Mouse (Mus musculus) megakaryocyte-erythroid progenitor cell, adult 5-6 weeks (primary cell): ENCODE measurements around the gene Pcolce2. TPM values are rescaled to one million over a fixed set of nuclear protein-coding genes. Genes with fewer than 3 reads are reported as not detected.
"Not testable (repeated sequence)": the region's sequence is repeated elsewhere in the genome, so short reads cannot be mapped to it uniquely, and the experiment has no call there.

Experiments used
- ATAC-seq: replicated peaks from 2 replicates; pipeline ENCODE4 v1.8.0; 2016; ENCODE audit warnings: mild to moderate bottlenecking, inconsistent platforms; ENCODE audit not compliant: severe bottlenecking, poor library complexity, low FRiP score, low TSS enrichment
- total RNA-seq, 2 experiments: library from RNA; stranded (forward) in 1 of 2; stranded (reverse) in 1 of 2; fragments of 200-1000, 215-1000 nt in 1 of 2; fragments of >200 nt in 1 of 2; fragmentation: Nextera tagmentation in 1 of 2; gene quantifications; 2 replicates each; pipeline ENCODE4 v1.2.3; 2014 to 2017

Pcolce2 gene
- total RNA-seq (2014; fragmentation: Nextera tagmentation) (not detected in 2 replicates), total RNA-seq (2017) (not detected in 2 replicates)

DNA sequence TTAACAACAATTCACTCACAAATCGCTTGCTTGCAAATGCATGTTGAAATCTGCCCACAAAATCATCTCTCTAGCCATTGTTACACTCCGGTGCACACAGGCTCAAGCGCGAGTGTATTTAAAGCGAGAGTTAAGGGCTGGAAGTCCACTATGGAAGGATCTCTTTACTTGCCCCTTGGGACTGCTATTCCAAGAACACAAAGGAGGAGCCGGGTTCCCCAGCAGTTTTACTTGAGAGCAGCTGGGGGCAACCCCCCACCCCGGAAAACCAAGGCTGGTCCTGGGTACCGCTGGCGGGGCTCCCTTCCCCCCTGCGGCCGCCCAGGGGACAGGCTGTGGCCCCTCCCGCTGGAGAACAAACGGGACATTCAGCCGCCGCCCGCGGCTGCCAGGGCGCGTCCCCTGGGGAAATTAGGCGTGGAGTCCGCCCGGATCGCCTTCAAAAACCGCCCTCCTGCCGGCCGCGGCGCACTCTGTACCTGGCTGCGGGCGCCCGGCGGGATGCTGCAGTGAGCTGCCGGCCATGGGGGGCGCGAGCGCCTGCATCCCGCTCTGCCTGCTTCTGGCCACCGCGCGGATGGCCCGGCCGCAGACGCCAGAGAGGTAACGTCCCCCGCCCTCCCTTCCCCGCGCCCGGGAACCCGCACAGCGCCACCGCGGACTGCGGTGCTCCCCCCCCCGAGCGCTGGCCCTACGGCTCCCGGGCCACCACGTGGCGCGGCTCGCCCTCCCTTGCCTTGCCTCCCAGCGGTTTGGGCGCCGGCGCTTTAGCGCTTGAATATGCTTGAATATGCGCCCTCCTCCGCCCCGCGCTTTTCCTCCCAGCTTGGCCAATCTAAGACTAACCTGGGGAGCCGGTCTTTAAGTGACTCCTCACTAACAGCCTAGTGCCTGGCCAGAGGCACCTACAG lies at the start of gene Pcolce2:
TSS of gene Pcolce2 (plus strand) at position 331 of the 911 bp plus-strand sequence.
- no peak for ATAC-seq

DNA sequence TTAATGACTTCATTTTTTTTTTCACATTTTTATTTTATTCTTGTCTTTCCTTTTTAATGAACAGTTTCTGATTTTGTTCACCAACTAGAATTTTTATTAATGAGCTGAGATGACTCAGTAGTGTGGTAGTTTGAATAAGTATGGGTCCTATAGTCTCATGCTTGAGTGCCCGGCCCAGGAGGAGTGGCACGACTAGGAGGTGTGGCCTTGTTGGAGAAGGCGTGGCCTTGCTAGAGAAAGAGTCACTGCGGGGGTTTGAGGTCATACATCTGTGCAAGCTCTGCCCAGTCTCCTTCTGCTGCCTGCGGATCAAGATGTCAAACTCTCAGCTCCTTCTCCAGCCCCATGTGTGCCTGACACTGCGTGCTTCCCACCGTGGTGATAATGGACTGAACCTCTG lies 49.3 kb upstream of the Pcolce2 start:
- ATAC-seq: no peak

DNA sequence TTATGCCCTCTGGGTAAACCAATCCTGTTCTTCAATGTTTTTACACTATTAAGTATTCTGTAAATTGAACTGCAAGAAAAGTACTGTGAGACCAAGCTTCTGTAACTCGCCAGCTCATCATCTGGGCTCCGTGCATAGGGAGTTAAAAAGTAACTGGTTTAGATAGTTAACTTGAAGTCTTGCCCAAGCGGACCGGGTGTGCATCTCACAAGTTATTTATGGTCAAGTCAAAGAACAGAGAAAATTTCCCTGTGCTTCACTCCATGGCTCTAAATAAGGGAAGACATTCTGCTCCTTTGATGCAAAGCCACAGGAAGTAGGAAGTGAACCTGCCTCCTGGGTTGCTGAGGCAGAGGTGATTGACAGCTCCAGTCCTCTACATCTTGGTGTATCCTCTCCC lies 43.1 kb upstream of the Pcolce2 start:
- no peak for ATAC-seq

DNA sequence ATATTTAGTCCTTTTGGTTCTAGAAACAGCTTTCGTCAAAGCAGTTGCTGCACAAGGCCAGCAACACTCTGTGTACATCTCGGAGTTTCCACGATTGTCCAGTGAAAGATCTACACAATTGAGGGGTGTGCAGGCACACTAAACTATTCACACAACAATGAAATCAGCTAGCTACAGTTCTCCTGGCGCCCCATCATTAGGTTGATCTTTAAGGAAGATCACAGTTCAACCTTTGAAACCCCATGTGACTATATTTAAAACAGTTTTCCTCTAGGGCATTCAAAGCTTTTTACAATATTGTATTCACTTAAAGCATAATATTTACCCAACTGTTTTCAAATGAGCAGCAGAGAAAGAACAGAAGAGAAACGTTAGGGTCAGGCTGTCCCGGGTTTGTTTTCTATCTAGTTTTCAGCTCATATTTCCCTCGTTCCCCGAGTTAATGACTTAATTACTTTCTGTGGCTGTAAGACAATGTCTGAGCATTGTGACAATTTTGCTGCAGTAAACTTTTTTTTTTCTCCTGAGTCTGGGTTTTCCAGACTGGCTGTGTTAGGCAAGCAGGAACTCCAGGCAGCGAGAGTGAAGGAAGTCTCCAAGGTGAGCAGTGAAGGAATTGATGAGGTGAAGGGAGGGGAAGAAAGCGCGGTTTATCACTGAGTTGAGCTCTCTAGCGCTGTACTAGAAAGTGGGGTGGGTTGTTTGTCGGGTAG lies 39.8 kb upstream of the Pcolce2 start:
- ATAC-seq: 0 out of 2 replicates have a peak, but pooled peaks have one; percentile 11

DNA sequence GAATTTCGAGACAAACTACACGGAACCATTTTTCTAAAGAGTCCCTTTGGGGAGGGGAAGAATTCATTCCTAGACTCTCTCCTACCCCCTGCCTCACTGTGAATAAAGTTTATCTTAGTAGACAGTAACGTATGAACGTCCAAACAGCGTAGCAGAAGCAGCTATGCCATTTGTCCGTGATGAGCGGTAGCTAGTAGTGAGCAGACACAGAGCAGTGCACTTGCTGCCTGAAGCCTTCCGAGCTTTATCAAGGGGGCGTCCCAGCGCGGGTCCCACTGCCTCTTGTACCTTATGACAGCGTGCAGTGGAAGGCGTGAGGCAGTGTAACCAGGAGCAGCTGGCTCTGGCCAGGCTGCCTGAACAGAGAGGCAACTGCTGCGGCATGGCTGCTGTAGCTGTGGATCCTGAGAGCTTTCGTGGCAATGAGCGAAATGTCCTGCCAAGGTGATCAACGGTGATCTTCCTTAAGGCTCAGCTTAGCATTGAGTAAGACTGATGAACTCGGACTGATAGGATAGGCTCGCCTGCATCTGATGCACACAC lies 39.2 kb upstream of the Pcolce2 start:
- ATAC-seq: peak; percentile 38; the same call in 1 of the 2 replicates

DNA sequence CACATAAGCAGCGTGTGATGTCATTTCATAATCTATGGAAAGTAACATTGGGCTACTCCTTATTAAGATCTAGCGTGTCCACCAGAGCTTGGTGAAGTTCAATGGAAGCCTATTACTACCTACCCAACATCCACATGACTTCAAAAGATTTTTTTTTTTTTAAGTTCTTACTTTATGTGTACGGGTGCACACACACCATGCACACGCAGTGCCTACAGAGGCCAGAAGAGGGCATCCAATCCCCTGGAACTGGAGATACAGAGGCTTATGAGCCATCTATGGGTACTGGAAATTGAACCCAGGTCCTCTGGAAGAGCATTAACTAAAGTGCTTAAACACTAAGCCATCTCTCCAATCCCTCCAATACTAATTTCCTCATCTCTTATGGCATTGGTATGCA lies 38.0 kb upstream of the Pcolce2 start:
- ATAC-seq: peak; percentile 63; the same call in 1 of the 2 replicates

DNA sequence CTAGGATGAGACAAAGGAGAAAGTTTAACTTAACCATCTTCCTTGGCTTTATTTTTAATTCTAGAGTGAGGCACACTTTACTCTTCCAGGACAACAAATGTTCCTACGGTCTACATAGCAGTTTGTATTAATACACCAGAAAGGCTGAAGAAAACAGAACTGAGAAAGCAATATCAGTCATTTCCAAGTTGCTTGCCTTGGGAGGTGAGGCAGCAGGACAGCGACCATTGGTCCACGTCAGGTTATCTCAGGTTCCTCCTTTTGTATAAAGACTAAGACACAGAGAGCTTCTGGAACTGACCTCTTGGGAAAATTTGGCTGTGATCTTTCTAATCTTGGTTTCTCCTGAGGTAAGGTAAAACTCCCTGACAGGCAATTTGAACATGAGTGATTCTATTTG lies 34.6 kb upstream of the Pcolce2 start:
- ATAC-seq: no peak

DNA sequence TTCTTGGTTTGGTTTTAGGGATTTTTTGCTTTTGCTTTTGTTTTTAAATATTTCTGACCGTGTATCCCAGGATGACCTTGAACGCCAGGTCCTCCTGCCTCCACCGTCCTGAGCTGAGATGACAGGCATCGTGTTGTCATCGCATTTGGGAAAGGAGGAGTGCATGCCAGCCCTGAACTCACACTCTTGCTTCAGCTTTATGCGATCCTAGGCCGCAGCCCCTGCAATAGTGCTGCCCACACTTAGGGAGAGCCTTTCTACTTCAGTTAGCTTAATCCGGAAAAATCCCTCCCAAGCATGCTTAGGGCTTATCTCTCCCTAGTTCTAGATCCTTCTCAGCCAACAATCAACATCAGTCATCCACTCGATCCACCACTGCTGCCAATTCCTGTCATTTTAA lies 34.1 kb upstream of the Pcolce2 start:
- no peak for ATAC-seq

DNA sequence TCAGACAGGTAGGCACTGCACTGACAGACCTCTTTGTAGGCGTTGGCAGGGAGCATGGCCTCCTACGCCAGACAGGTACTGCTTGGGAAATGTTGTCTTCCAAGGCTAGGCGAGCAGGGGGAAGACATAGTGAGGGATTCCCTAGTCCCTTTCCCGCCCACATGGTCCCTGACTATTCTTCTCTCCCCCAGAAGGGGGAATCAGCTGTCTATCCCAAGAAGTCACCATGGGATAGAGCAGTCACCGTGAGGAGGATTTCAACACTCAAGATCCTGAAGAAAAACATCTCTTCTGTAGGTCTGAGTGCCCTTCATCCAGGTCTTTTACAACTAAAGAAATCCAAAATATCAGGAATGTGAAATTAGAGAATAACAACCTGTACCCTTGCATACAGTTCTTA lies 30.2 kb upstream of the Pcolce2 start:
- no peak for ATAC-seq

DNA sequence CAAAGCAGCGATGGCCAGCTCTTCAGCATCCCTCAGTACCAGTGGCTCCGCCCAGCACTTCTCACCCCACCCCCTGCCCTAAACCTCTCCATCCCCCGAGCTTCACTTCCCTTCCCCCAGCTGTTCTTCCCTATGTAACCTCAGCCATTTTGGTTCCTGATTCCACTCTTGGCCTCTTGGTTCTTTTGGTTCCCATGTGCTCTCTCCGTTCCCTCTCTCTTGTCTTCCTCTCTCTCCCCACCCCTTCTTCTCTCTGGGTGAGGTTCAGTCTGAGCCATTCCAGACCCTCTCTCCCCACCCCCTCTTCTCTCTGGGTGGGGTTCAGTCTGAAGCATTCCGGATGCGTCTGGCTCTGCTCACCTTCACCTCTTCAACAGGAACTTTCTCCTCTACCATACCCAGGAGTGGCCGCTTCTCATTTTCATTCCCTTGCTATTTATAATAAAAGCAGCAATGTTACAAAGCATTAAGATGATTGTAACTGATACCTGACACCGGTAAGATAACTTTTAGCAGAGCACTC lies 25.1 kb upstream of the Pcolce2 start:
- no peak for ATAC-seq

DNA sequence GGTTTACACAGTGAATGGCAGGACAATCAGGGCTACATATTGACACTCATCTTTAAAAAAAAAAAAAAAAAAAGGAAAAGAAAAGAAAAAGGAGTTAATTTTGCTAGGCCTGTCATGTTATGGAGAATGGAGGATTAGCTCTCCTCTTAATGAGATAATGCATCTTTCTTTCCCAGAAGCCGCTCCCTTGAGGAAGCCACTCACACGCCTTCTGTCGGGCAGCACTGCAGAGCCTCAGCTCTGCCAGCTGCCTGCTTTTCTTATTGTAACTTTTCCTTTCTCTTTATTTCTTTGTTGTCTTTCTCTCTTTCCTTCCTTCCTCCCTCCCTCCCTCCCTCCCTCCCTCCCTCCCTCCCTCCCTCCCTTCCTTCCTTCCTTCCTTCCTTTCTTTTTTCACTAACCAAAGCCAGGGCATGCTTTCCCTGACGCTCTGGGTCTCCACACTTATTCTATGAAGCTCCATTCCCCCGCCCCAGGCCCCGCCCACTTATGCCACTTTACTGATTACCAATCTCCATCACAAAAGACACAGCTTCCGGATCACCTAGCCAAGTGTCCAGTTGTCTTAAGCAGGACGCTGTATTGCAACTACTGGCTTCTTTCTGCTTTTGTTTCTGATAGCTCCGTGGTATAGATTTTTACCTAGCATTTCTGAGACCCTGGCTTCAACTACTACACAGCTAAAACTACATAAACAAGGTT lies 23.8 kb upstream of the Pcolce2 start:
- ATAC-seq: no peak

DNA sequence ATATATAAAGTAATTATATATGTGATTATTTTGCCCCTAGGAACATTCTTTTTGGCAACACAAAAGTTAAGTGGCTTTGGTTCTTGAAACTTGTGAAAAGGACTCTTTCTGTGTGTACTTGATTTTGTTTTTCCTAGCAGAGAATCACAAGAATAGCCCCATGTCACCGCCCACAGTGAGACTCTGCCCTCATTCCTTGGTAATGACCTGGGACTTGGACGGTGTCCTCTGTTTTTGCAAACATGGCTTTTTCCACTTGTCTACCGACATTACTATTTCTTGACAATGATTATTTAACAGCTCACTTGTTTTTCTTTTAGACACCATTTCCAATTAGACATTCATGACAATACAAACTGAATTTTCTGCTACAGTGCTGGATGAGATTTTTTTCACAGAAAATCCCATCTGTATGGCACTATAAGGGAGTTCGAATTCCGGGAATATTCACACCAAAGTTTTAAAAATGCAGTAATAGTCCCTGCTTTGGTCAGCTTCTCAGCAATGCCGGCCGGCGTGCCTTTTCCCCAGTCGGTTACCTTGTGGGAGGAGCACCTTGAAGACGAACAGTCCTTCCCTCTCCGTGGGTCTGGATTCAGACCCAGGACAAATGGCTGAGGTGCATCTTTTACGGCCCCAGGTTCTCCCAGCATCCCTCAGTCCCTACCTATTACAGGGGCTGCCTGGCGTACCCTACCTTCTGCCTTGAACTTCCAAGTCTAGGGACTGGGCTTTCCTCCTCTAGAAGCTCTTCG lies 22.4 kb upstream of the Pcolce2 start:
- no peak for ATAC-seq

DNA sequence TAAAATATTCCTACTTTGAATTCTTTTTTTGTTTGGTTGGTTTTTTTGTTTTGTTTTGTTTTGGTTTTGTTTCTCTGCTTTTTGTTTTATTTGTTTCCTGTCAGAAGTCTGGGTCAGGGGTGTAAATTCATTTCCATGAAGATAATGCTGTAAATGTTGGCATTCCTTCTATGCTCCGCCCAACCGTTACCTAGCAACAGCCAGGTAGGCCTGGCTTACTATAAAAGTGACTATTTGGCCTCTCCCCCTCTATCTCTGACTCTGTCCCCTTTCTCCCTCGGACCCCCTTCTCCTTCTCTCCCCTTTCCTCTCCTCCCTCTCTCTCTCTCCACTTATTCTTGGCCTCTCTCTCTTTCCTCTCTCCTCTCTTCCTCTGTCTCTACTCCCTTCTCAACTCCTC lies 21.4 kb upstream of the Pcolce2 start:
- ATAC-seq: no peak

DNA sequence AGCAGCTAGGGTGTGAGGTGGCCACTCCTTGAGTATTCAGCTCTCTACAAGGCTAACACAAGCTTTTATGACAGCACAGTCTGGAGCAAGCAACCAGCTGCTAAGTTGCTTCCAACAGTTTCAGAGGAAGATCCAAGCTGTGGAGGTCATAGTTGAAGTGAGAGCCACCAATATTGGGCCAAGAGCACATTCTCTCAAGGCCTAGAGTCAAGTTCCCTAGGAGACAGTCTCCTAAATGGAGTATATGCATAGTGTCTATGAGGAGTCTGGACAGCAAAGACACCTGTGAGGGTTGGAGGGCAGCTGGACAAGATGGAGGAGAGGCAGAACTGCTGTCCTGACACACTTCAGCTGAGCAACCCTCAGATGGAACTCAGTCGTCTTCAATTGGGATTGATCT lies 18.8 kb upstream of the Pcolce2 start:
- ATAC-seq: no peak

DNA sequence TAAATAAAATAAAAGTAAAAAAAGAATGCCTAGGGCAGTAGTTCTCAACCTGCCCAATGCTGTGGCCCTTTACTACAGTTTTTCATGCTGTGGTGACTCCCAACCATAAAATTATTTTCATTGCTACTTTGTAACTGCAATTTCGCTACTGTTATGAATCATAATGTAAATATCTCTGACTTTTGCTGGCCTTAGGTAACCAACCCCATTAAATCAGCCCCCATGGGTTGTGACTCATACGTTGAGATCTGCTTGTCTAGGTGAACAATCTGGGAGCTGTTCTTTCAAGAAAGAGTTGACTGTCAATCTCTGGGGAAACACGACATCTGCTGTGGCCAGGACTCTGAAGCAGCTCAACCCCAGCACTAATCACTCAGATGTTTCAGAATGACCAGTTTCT lies 13.3 kb upstream of the Pcolce2 start:
- no peak for ATAC-seq

DNA sequence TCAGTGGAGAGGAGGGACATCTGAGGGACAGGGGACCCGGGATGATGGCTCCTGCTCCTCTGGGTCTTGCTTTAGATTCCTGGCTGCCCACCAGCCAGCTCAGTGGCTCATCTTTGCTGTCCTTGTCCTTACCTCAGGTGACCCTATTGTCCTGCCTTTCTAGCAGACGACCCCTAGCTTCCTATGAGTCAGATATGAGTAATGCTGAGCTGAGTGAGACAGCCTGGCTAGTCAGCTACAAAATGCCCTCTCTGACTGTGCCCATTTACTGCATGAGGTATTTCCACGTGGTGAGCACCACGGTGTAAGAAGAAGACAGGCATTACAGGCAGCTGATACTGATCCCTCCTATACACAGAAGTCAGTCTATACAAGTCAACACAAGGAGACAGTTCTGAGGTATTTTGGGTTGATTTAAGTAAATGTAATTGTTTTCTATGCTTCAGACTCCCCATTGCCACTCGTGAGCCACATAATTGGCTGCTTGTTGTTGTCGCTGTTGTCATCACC lies 8.9 kb upstream of the Pcolce2 start:
- no peak for ATAC-seq

DNA sequence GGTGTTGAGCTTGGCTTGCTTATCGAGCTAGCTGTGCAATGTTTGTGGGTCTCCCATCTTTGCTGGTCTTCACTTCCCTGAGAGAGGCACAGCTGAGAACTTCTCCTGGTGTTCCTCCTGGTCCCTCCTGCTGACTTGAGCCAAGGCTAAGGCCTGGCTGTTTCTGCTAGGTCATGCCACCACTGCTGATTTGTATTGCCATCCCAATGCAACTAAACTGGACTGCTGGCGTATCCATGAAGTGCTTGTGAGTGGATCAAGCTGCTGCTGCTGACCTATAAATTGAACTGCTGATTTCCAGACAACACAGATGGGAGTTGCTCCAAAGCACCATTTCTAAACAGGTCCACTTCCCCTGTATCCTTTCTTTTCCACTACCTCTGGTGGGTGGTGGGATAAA lies 7.8 kb upstream of the Pcolce2 start:
- ATAC-seq: not testable (repeated sequence)

DNA sequence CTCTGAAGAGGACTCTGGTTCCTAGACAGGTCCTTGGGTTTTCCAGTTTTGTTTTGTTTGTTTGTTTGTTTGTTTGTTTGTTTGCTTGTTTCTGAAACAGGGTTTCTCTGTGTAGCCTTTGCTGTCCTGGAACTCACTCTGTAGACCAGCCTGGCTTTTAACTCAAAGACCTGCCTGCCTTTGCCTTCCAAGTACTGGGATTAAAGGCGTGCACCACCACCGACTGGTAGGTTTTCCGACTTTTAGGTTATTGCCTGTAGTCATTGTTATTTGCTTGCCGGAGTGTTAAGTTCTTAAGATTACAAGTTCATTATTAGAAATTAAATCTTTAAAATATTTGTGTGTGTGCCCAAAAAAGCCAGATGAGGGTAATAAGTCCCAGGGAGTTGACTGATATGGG lies 1.0 kb upstream of the Pcolce2 start:
- ATAC-seq: no peak

DNA sequence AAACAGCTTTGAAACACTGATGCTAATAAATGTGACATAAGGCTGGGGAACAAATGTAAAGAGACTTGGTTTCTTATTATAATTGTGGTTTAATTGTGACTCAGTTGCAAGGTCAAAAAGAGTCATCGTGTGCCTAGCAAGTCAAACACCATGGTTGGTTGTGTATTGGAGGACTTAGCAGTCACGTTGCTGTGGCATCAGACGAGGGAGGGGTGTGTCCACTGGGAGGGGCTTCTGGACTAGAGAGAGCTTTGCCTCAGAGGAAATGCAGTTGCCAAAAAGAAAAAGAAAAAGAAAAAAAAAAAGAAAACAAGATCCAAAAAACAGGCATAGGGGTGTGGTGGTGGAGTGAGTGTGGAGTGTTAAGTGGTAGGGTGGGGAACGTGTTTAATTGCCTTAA lies 2.5 kb downstream of the Pcolce2 start:
- ATAC-seq: no peak
